Mouse (Mus musculus): ENCODE measurements at regions not wholly inside any gene's neighbourhood (a gene's known extent, or its start where the extent isn't known, plus 50 kb on each side); places are given as distances from the start of the nearest gene placed in this dataset.

- peak; percentile 58 for DNase-seq (ENCODE audit: low spot score)
- Histone ChIP-seq H3K4me2 (ENCODE audit: low read depth, low read length) (no peak overlapping the region), H3K9ac (replicated peaks; ENCODE audit: low read length) (peak overlapping the region; percentile 3), H3K27ac (replicated peaks; ENCODE audit: low read depth, low read length) (peak overlapping the region; percentile 58), H3K4me3 (ENCODE audit: low read depth, low read length) (no peak overlapping the region), H3K27me3 (ENCODE audit: control insufficient read depth, insufficient read depth, low read length) (no peaks in the 10 kb centered on the region), H3K36me3 (replicated peaks; ENCODE audit: control insufficient read depth, insufficient read depth, low read depth, low read length) (no peaks in the 10 kb centered on the region), H3K9me3 (replicated peaks; ENCODE audit: control insufficient read depth, low read length) (no peaks in the 10 kb centered on the region), H3K4me1 (ENCODE audit: control insufficient read depth, insufficient read depth, low read length) (peaks cover 8% of the 10 kb centered on the region; the same call in 1 of the 2 replicates)
- 0 out of 2 replicates have a peak, but pooled peaks have one; percentile 34 for ATAC-seq (replicated peaks; ENCODE audit: insufficient number of reproducible peaks, low FRiP score, low TSS enrichment, low read depth)
- 12% methylated on average over 8 of the region's 8 CpGs for WGBS
Measured at GRCm38 (mm10) chr13:51345839-51346550, 62.4 kb upstream of the S1pr3 start.

- no peak overlapping the region for H3K4me3 ChIP-seq (ENCODE audit: low read depth, low read length)
- ATAC-seq (replicated peaks; ENCODE audit: insufficient number of reproducible peaks, low FRiP score, low TSS enrichment, low read depth) (no peak), DNase-seq (ENCODE audit: low spot score) (no peak)
- H3K4me1 ChIP-seq (ENCODE audit: control insufficient read depth, insufficient read depth, low read length) = peaks cover 8% of the 10 kb centered on the region; the same call in 1 of the 2 replicates
- WGBS = 32% methylated on average over 4 of the region's 4 CpGs
- H3K27ac ChIP-seq (replicated peaks; ENCODE audit: low read depth, low read length) = no peak overlapping the region
- no peak overlapping the region for H3K9ac ChIP-seq (replicated peaks; ENCODE audit: low read length)
- H3K36me3 ChIP-seq (replicated peaks; ENCODE audit: control insufficient read depth, insufficient read depth, low read depth, low read length) = no peaks in the 10 kb centered on the region
- no peak overlapping the region for H3K4me2 ChIP-seq (ENCODE audit: low read depth, low read length)
- no peaks in the 10 kb centered on the region for H3K27me3 ChIP-seq (ENCODE audit: control insufficient read depth, insufficient read depth, low read length)
- no peaks in the 10 kb centered on the region for H3K9me3 ChIP-seq (replicated peaks; ENCODE audit: control insufficient read depth, low read length)
Measured at GRCm38 (mm10) chr13:51348707-51349106, 59.7 kb upstream of the S1pr3 start.

- 71% methylated on average over 11 of the region's 11 CpGs for WGBS
- no peak overlapping the region for H3K9ac ChIP-seq (replicated peaks; ENCODE audit: low read length)
- H3K36me3 ChIP-seq (replicated peaks; ENCODE audit: control insufficient read depth, insufficient read depth, low read depth, low read length) = no peaks in the 10 kb centered on the region
- peaks cover 8% of the 10 kb centered on the region; the same call in 1 of the 2 replicates for H3K4me1 ChIP-seq (ENCODE audit: control insufficient read depth, insufficient read depth, low read length)
- H3K4me3 ChIP-seq (ENCODE audit: low read depth, low read length) = no peak overlapping the region
- no peak for ATAC-seq (replicated peaks; ENCODE audit: insufficient number of reproducible peaks, low FRiP score, low TSS enrichment, low read depth)
- no peak for DNase-seq (ENCODE audit: low spot score)
- no peaks in the 10 kb centered on the region for H3K9me3 ChIP-seq (replicated peaks; ENCODE audit: control insufficient read depth, low read length)
- no peak overlapping the region for H3K27ac ChIP-seq (replicated peaks; ENCODE audit: low read depth, low read length)
- H3K4me2 ChIP-seq (ENCODE audit: low read depth, low read length) = no peak overlapping the region
- H3K27me3 ChIP-seq (ENCODE audit: control insufficient read depth, insufficient read depth, low read length) = no peaks in the 10 kb centered on the region
Measured at GRCm38 (mm10) chr13:51349818-51350551, 58.5 kb upstream of the S1pr3 start.

- no peak overlapping the region for H3K9ac ChIP-seq (replicated peaks; ENCODE audit: low read length)
- peaks cover 8% of the 10 kb centered on the region for H3K4me1 ChIP-seq (ENCODE audit: control insufficient read depth, insufficient read depth, low read length)
- 77% methylated on average over 4 of the region's 4 CpGs for WGBS
- no peak overlapping the region for H3K4me2 ChIP-seq (ENCODE audit: low read depth, low read length)
- H3K36me3 ChIP-seq (replicated peaks; ENCODE audit: control insufficient read depth, insufficient read depth, low read depth, low read length) = no peaks in the 10 kb centered on the region
- DNase-seq (ENCODE audit: low spot score) (no peak), ATAC-seq (replicated peaks; ENCODE audit: insufficient number of reproducible peaks, low FRiP score, low TSS enrichment, low read depth) (no peak)
- no peak overlapping the region for H3K27ac ChIP-seq (replicated peaks; ENCODE audit: low read depth, low read length)
- no peaks in the 10 kb centered on the region for H3K9me3 ChIP-seq (replicated peaks; ENCODE audit: control insufficient read depth, low read length)
- H3K27me3 ChIP-seq (ENCODE audit: control insufficient read depth, insufficient read depth, low read length) = no peaks in the 10 kb centered on the region
- H3K4me3 ChIP-seq (ENCODE audit: low read depth, low read length) = no peak overlapping the region
Measured at GRCm38 (mm10) chr13:51352874-51353273, 55.6 kb upstream of the S1pr3 start.

- no peaks in the 10 kb centered on the region for H3K9me3 ChIP-seq (replicated peaks; ENCODE audit: control insufficient read depth, low read length)
Measured at GRCm38 (mm10) chr13:51355507-51355906, 52.9 kb upstream of the S1pr3 start.

More at GRCm38 (mm10) chr13:51355507-51355906, 52.9 kb upstream of the S1pr3 start:
- Histone ChIP-seq H3K27me3 (ENCODE audit: control insufficient read depth, insufficient read depth, low read length) (no peaks in the 10 kb centered on the region), H3K4me1 (ENCODE audit: control insufficient read depth, insufficient read depth, low read length) (peaks cover 5% of the 10 kb centered on the region; the same call in 1 of the 2 replicates), H3K9ac (replicated peaks; ENCODE audit: low read length) (no peak overlapping the region), H3K27ac (replicated peaks; ENCODE audit: low read depth, low read length) (peak overlapping the region; percentile 66; the same call in 1 of the 2 replicates), H3K4me3 (ENCODE audit: low read depth, low read length) (no peak overlapping the region), H3K36me3 (replicated peaks; ENCODE audit: control insufficient read depth, insufficient read depth, low read depth, low read length) (no peaks in the 10 kb centered on the region), H3K4me2 (ENCODE audit: low read depth, low read length) (no peak overlapping the region)
- no peak for ATAC-seq (replicated peaks; ENCODE audit: insufficient number of reproducible peaks, low FRiP score, low TSS enrichment, low read depth)
- DNase-seq (ENCODE audit: low spot score) = peak; percentile 83
- 25% methylated on average over 2 of the region's 2 CpGs for WGBS

All from embryonic facial prominence, embryonic 11.5 days (tissue).